Mouse (Mus musculus): ENCODE results near the gene Exosc6.
"Not testable (repeated sequence)": the region's sequence is repeated elsewhere in the genome, so short reads cannot be mapped to it uniquely, and the experiment has no call there.

Gene Exosc6

GRCm38 (mm10) chr8:111062072-111062757, 6.1 kb downstream of the Exosc6 start:
- DNase-seq = peak; percentile 94

- DNase-seq = no peak
Measured at GRCm38 (mm10) chr8:111062893-111063292, 6.8 kb downstream of the Exosc6 start.

- no peak for DNase-seq
Measured at GRCm38 (mm10) chr8:111066308-111066707, 10.2 kb downstream of the Exosc6 start.

GRCm38 (mm10) chr8:111067439-111067838, 11.3 kb downstream of the Exosc6 start:
- no peak for DNase-seq

GRCm38 (mm10) chr8:111068660-111069059, 12.5 kb downstream of the Exosc6 start:
- not testable (repeated sequence) for DNase-seq

GRCm38 (mm10) chr8:111075926-111076325, 19.8 kb downstream of the Exosc6 start:
- DNase-seq = no peak

- DNase-seq = no peak
Measured at GRCm38 (mm10) chr8:111079461-111079860, 23.3 kb downstream of the Exosc6 start.

- DNase-seq = no peak
Measured at GRCm38 (mm10) chr8:111079861-111080271, 23.7 kb downstream of the Exosc6 start.

- DNase-seq = no peak
Measured at GRCm38 (mm10) chr8:111081580-111082258, 25.6 kb downstream of the Exosc6 start.

GRCm38 (mm10) chr8:111083936-111084335, 27.8 kb downstream of the Exosc6 start:
- DNase-seq = not testable (repeated sequence)

- peak; percentile 91 for DNase-seq
Measured at GRCm38 (mm10) chr8:111090126-111090525, 34.0 kb downstream of the Exosc6 start.

- DNase-seq = no peak
Measured at GRCm38 (mm10) chr8:111091706-111092105, 35.6 kb downstream of the Exosc6 start.

GRCm38 (mm10) chr8:111092326-111092725, 36.2 kb downstream of the Exosc6 start, which contains the start of gene Clec18a:
Gene Clec18a (minus strand): TSS chr8:111092426.
- not testable (repeated sequence) for DNase-seq

- peak; percentile 87 for DNase-seq
Measured at GRCm38 (mm10) chr8:111093865-111094718, 38.0 kb downstream of the Exosc6 start, which contains the start of gene Pdpr. Gene Pdpr (plus strand): TSS chr8:111094630.

- DNase-seq = peak; percentile 12
Measured at GRCm38 (mm10) chr8:111094719-111095302, 38.7 kb downstream of the Exosc6 start.

Data from right cerebral cortex, postnatal 4 days (tissue).